Mouse (Mus musculus) liver, embryonic 12.5 days (tissue): ENCODE measurements at regions not wholly inside any gene's neighbourhood (a gene's known extent, or its start where the extent isn't known, plus 50 kb on each side); places are given as distances from the start of the nearest gene placed in this dataset.

Experiments used
- ATAC-seq: fragments of 200-750 bp; cut with Nextera tagmentation; 2 replicates; pipeline ENCODE4 v1.8.0; 2017; ENCODE audit warnings: moderate number of reproducible peaks, mild to moderate bottlenecking, moderate library complexity
- H3K27ac ChIP-seq: fragments of 300-500 bp; sonication (generic); 2 replicates; pipeline ENCODE4 v1.5.1; 2016; ENCODE audit warnings: mild to moderate bottlenecking
- H3K27me3 ChIP-seq: fragments of 300-500 bp; sonication (generic); replicated peaks from 2 replicates; pipeline ENCODE4 v1.6.1; 2016; ENCODE audit warnings: mild to moderate bottlenecking, moderate library complexity
- H3K36me3 ChIP-seq: fragments of 300-500 bp; sonication (generic); 2 replicates; pipeline ENCODE4 v1.6.1; 2016; ENCODE audit warnings: mild to moderate bottlenecking, moderate library complexity
- H3K4me1 ChIP-seq: fragments of 300-500 bp; sonication (generic); 2 replicates; pipeline ENCODE4 v1.6.1; 2016
- H3K4me2 ChIP-seq: fragments of 300-500 bp; sonication (generic); 2 replicates; pipeline ENCODE4 v1.6.1; 2016; ENCODE audit warnings: mild to moderate bottlenecking, moderate library complexity
- H3K4me3 ChIP-seq: fragments of 300-500 bp; sonication (generic); 2 replicates; pipeline ENCODE4 v1.5.1; 2016; ENCODE audit warnings: mild to moderate bottlenecking, moderate library complexity
- H3K9ac ChIP-seq: fragments of 300-500 bp; sonication (generic); 2 replicates; pipeline ENCODE4 v1.6.1; 2016; ENCODE audit warnings: mild to moderate bottlenecking, moderate library complexity
- H3K9me3 ChIP-seq: fragments of 300-500 bp; sonication (generic); replicated peaks from 2 replicates; pipeline ENCODE4 v1.6.1; 2016; ENCODE audit warnings: mild to moderate bottlenecking, moderate library complexity
- WGBS: fragments of 180-500 bp; shearing (Covaris S2); methylation state at CpG from one replicate; pipeline ENCODE4 v1.1.7; 2016; ENCODE audit not compliant: insufficient replicate concordance; 5-methylcytosine and 5-hydroxymethylcytosine counted together

- H3K36me3 ChIP-seq = no peaks in the 10 kb centered on the region
- no peaks in the 10 kb centered on the region for H3K4me1 ChIP-seq
- no peaks in the 10 kb centered on the region for H3K9me3 ChIP-seq
- no peak overlapping the region for H3K4me2 ChIP-seq
- no peaks in the 10 kb centered on the region for H3K27me3 ChIP-seq
- no peak for ATAC-seq
- no peak overlapping the region for H3K4me3 ChIP-seq
- no peak overlapping the region for H3K27ac ChIP-seq
- WGBS = 47% methylated on average over 1 of the region's 1 CpGs
- no peak overlapping the region for H3K9ac ChIP-seq
Observed at GRCm38 (mm10) chr10:17275214-17275613, 447.8 kb upstream of the Cited2 start.

GRCm38 (mm10) chr10:17277911-17278310 lies 445.1 kb upstream of the Cited2 start:
- no peaks in the 10 kb centered on the region for H3K4me1 ChIP-seq
- no peaks in the 10 kb centered on the region for H3K27me3 ChIP-seq
- no peaks in the 10 kb centered on the region for H3K36me3 ChIP-seq
- no peak overlapping the region for H3K4me3 ChIP-seq
- H3K9me3 ChIP-seq = no peaks in the 10 kb centered on the region
- ATAC-seq = no peak
- no peak overlapping the region for H3K27ac ChIP-seq
- no peak overlapping the region for H3K9ac ChIP-seq
- no peak overlapping the region for H3K4me2 ChIP-seq

- WGBS = 83% methylated on average over 5 of the region's 5 CpGs
- Histone ChIP-seq H3K9ac (no peak overlapping the region), H3K27ac (no peak overlapping the region), H3K4me2 (no peak overlapping the region), H3K4me3 (no peak overlapping the region), H3K36me3 (no peaks in the 10 kb centered on the region), H3K9me3 (no peaks in the 10 kb centered on the region), H3K4me1 (no peaks in the 10 kb centered on the region), H3K27me3 (no peaks in the 10 kb centered on the region)
- no peak for ATAC-seq
Observed at GRCm38 (mm10) chr10:17284858-17285257, 438.2 kb upstream of the Cited2 start.

- H3K36me3 ChIP-seq = no peaks in the 10 kb centered on the region
- 47% methylated on average over 2 of the region's 2 CpGs for WGBS
- ATAC-seq = no peak
Observed at GRCm38 (mm10) chr10:17287141-17287540, 435.9 kb upstream of the Cited2 start.

GRCm38 (mm10) chr10:17288231-17288630 lies 434.8 kb upstream of the Cited2 start:
- WGBS = 50% methylated on average over 2 of the region's 2 CpGs
- no peak overlapping the region for H3K4me3 ChIP-seq
- no peaks in the 10 kb centered on the region for H3K36me3 ChIP-seq
- no peak for ATAC-seq
- H3K4me1 ChIP-seq = no peaks in the 10 kb centered on the region
- no peak overlapping the region for H3K4me2 ChIP-seq
- no peaks in the 10 kb centered on the region for H3K9me3 ChIP-seq
- no peak overlapping the region for H3K27ac ChIP-seq
- H3K9ac ChIP-seq = no peak overlapping the region
- no peaks in the 10 kb centered on the region for H3K27me3 ChIP-seq

More at GRCm38 (mm10) chr10:17287141-17287540, 435.9 kb upstream of the Cited2 start:
- H3K4me2 ChIP-seq = no peak overlapping the region
- H3K9me3 ChIP-seq = no peaks in the 10 kb centered on the region
- H3K27me3 ChIP-seq = no peaks in the 10 kb centered on the region
- H3K27ac ChIP-seq = no peak overlapping the region
- no peaks in the 10 kb centered on the region for H3K4me1 ChIP-seq
- no peak overlapping the region for H3K4me3 ChIP-seq
- H3K9ac ChIP-seq = no peak overlapping the region

- no peaks in the 10 kb centered on the region for H3K36me3 ChIP-seq
- 71% methylated on average over 6 of the region's 6 CpGs for WGBS
- no peak overlapping the region for H3K9ac ChIP-seq
- H3K9me3 ChIP-seq = no peaks in the 10 kb centered on the region
- H3K4me3 ChIP-seq = no peak overlapping the region
- no peaks in the 10 kb centered on the region for H3K27me3 ChIP-seq
- H3K4me2 ChIP-seq = no peak overlapping the region
- H3K4me1 ChIP-seq = no peaks in the 10 kb centered on the region
- ATAC-seq = no peak
- no peak overlapping the region for H3K27ac ChIP-seq
Observed at GRCm38 (mm10) chr10:17292331-17292730, 430.7 kb upstream of the Cited2 start.

GRCm38 (mm10) chr10:17294440-17294839 lies 428.6 kb upstream of the Cited2 start:
- 47% methylated on average over 3 of the region's 3 CpGs for WGBS
- Histone ChIP-seq H3K27ac (no peak overlapping the region), H3K9ac (no peak overlapping the region)

GRCm38 (mm10) chr10:17295157-17295556 lies 427.9 kb upstream of the Cited2 start:
- Histone ChIP-seq H3K36me3 (no peaks in the 10 kb centered on the region), H3K4me1 (no peaks in the 10 kb centered on the region), H3K4me2 (no peak overlapping the region), H3K9me3 (no peaks in the 10 kb centered on the region), H3K27ac (no peak overlapping the region), H3K9ac (no peak overlapping the region), H3K27me3 (no peaks in the 10 kb centered on the region), H3K4me3 (no peak overlapping the region)
- no peak for ATAC-seq
- WGBS = 42% methylated on average over 3 of the region's 3 CpGs

More at GRCm38 (mm10) chr10:17294440-17294839, 428.6 kb upstream of the Cited2 start:
- Histone ChIP-seq H3K4me2 (no peak overlapping the region), H3K4me3 (no peak overlapping the region), H3K9me3 (no peaks in the 10 kb centered on the region), H3K4me1 (no peaks in the 10 kb centered on the region), H3K36me3 (no peaks in the 10 kb centered on the region), H3K27me3 (no peaks in the 10 kb centered on the region)
- no peak for ATAC-seq

GRCm38 (mm10) chr10:17299600-17299999 lies 423.4 kb upstream of the Cited2 start:
- H3K27ac ChIP-seq = no peak overlapping the region
- no peaks in the 10 kb centered on the region for H3K9me3 ChIP-seq
- H3K27me3 ChIP-seq = no peaks in the 10 kb centered on the region
- ATAC-seq = no peak
- no peaks in the 10 kb centered on the region for H3K4me1 ChIP-seq
- no peak overlapping the region for H3K4me3 ChIP-seq
- H3K36me3 ChIP-seq = no peaks in the 10 kb centered on the region
- H3K4me2 ChIP-seq = no peak overlapping the region
- no peak overlapping the region for H3K9ac ChIP-seq
- WGBS = 37% methylated on average over 6 of the region's 6 CpGs

GRCm38 (mm10) chr10:17326724-17327123 lies 396.3 kb upstream of the Cited2 start:
- no peaks in the 10 kb centered on the region for H3K36me3 ChIP-seq
- peaks cover 6% of the 10 kb centered on the region; the same call in 1 of the 2 replicates for H3K4me1 ChIP-seq
- H3K4me2 ChIP-seq = no peak overlapping the region
- no peak overlapping the region for H3K9ac ChIP-seq
- no peak for ATAC-seq
- H3K27ac ChIP-seq = no peak overlapping the region
- H3K27me3 ChIP-seq = no peaks in the 10 kb centered on the region
- no peaks in the 10 kb centered on the region for H3K9me3 ChIP-seq
- WGBS = 73% methylated on average over 3 of the region's 3 CpGs
- no peak overlapping the region for H3K4me3 ChIP-seq

GRCm38 (mm10) chr10:17330904-17331606 lies 392.0 kb upstream of the Cited2 start:
- Histone ChIP-seq H3K4me2 (peak overlapping the region; percentile 53), H3K9me3 (no peaks in the 10 kb centered on the region), H3K36me3 (no peaks in the 10 kb centered on the region), H3K4me1 (peaks cover 19% of the 10 kb centered on the region), H3K27ac (no peak overlapping the region), H3K4me3 (peak overlapping the region; percentile 37), H3K9ac (peak overlapping the region; percentile 44; the same call in 1 of the 2 replicates), H3K27me3 (no peaks in the 10 kb centered on the region)
- ATAC-seq = no peak
- WGBS = 10% methylated on average over 6 of the region's 6 CpGs

- Histone ChIP-seq H3K27ac (no peak overlapping the region), H3K4me1 (peaks cover 19% of the 10 kb centered on the region), H3K4me2 (peak overlapping the region; percentile 53), H3K9ac (peak overlapping the region; percentile 44), H3K27me3 (no peaks in the 10 kb centered on the region), H3K4me3 (peak overlapping the region; percentile 37), H3K9me3 (no peaks in the 10 kb centered on the region), H3K36me3 (no peaks in the 10 kb centered on the region)
- 1% methylated on average over 7 of the region's 7 CpGs for WGBS
- ATAC-seq = no peak; the same call in 1 of the 2 replicates
Observed at GRCm38 (mm10) chr10:17331607-17332008, 391.4 kb upstream of the Cited2 start.
